Mouse (Mus musculus) hindbrain, embryonic 11.5 days (tissue): Measurements from ENCODE around the gene D5Ertd579e. TPM values are rescaled to one million over a fixed set of nuclear protein-coding genes. Genes with fewer than 3 reads are reported as not detected.

ENCODE experiments used
- ATAC-seq: fragments of 200-750 bp; cut with Nextera tagmentation; 2 replicates; pipeline ENCODE4 v1.8.0; 2017; ENCODE audit warnings: mild to moderate bottlenecking, moderate TSS enrichment, moderate library complexity; ENCODE audit not compliant: low FRiP score
- DNase-seq: peaks from one replicate; pipeline ENCODE4 v3.0.0-alpha.2; 2015; ENCODE audit warnings: low spot score
- H3K27ac ChIP-seq: fragments of 300-500 bp; sonication (generic); 2 replicates; pipeline ENCODE4 v1.5.1; 2014; ENCODE audit warnings: mild to moderate bottlenecking, low read depth, low read length
- H3K27me3 ChIP-seq: fragments of 300-500 bp; sonication (generic); 2 replicates; pipeline ENCODE4 v1.6.1; 2014; ENCODE audit warnings: mild to moderate bottlenecking, low read length, moderate library complexity, mixed read lengths; ENCODE audit not compliant: control insufficient read depth, insufficient read depth
- H3K36me3 ChIP-seq: fragments of 300-500 bp; sonication (generic); 2 replicates; pipeline ENCODE4 v1.6.1; 2014; ENCODE audit warnings: mild to moderate bottlenecking, low read length, moderate library complexity, mixed read lengths; ENCODE audit not compliant: control insufficient read depth, insufficient read depth
- H3K4me1 ChIP-seq: fragments of 300-500 bp; sonication (generic); replicated peaks from 2 replicates; pipeline ENCODE4 v1.6.1; 2014; ENCODE audit warnings: low read length, mixed read lengths; ENCODE audit not compliant: control insufficient read depth, insufficient read depth
- H3K4me2 ChIP-seq: fragments of 300-500 bp; sonication (generic); replicated peaks from 2 replicates; pipeline ENCODE4 v1.6.1; 2014; ENCODE audit warnings: mild to moderate bottlenecking, low read depth, low read length
- H3K4me3 ChIP-seq: fragments of 300-500 bp; sonication (generic); 2 replicates; pipeline ENCODE4 v1.5.1; 2014; ENCODE audit warnings: low read depth, low read length
- H3K9ac ChIP-seq: fragments of 300-500 bp; sonication (generic); 2 replicates; pipeline ENCODE4 v1.6.1; 2014; ENCODE audit warnings: low read depth, low read length
- H3K9me3 ChIP-seq: fragments of 300-500 bp; sonication (generic); 2 replicates; pipeline ENCODE4 v1.6.1; 2016; ENCODE audit warnings: low read length; ENCODE audit not compliant: control insufficient read depth
- WGBS: fragments of 180-500 bp; shearing (Covaris S2); extraction: QIAGEN DNeasy Blood & Tissue Kit; methylation state at CpG from one replicate; pipeline ENCODE4 v1.1.7; 2014; 5-methylcytosine and 5-hydroxymethylcytosine counted together
- polyA plus RNA-seq: library from polyadenylated mRNA; unstranded; fragments of >200 nt; fragmentation: Nextera tagmentation; extraction: Ambion mirVana; gene quantifications from 2 replicates; pipeline ENCODE4 v1.2.1, GENCODE M21; 2014

The D5Ertd579e gene
- polyA plus RNA-seq, 1 experiment from 2014 or later: 34.4 TPM

DNA sequence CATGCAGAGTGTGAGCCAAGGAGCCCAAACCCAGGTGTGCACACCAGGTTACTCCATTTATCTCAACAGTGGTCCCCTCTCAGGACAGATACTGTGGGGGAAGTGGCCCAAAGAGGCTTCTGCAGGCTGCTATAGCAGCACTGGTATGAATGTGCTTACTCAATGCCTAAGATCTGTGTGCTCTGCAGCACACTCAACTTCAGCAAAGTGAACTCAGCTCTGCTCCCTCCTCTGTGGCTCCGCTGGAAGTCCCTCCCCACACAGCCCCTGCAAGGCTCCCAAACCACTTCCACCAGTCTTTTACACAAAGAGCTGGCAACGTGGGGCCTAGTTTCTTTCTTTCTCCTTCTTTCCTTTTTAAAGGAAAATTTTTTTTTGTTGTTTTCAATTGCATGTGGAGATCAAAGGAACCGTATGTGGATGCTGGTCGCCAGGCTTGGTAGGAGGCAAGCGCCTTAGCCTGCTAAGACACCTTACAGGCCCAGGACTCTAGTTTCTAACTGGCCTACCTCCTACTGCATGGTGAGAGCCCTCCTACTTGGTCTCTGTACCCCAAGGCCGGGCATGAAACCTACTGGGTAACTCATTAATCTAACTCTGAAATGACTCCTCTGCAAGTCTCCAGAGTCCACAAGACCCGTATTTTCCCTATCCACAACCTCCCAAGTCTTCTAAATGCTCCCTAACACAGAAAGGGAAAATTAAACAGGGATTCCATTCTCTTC, 138.1 kb downstream of the D5Ertd579e start:
- Histone ChIP-seq H3K27me3 (no peaks in the 10 kb centered on the region), H3K4me2 (no peak overlapping the region), H3K4me3 (no peak overlapping the region), H3K9ac (no peak overlapping the region), H3K9me3 (no peaks in the 10 kb centered on the region), H3K36me3 (no peaks in the 10 kb centered on the region), H3K4me1 (no peaks in the 10 kb centered on the region), H3K27ac (no peak overlapping the region)
- WGBS: 29% methylated on average over 7 of the region's 7 CpGs
- ATAC-seq (no peak), DNase-seq (no peak)

DNA sequence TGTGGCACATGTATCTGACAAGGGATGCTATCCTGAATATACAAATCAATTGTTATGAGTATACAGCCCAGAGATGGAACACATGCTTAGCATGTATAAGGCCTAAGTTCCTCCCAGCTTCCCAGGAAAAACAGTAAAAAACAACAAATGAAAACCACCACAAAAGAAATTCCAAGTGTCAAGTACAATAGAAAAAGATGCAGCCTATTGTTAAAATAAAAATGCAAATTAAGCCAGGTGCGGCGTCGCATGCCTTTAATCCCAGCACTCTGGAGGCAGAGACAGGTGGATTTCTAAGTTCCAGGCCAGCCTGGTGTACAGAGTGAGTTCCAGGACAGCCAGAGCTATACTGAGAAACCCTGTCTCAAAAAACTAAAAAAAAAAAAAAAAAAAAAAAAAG, 138.9 kb downstream of the D5Ertd579e start:
- no peak overlapping the region for H3K27ac ChIP-seq
- no peak for DNase-seq
- H3K4me1 ChIP-seq: no peaks in the 10 kb centered on the region
- no peak overlapping the region for H3K4me2 ChIP-seq
- no peaks in the 10 kb centered on the region for H3K27me3 ChIP-seq
- no peak overlapping the region for H3K9ac ChIP-seq
- no peaks in the 10 kb centered on the region for H3K9me3 ChIP-seq
- 71% methylated on average over 3 of the region's 3 CpGs for WGBS
- H3K36me3 ChIP-seq: no peaks in the 10 kb centered on the region
- no peak for ATAC-seq
- no peak overlapping the region for H3K4me3 ChIP-seq

DNA sequence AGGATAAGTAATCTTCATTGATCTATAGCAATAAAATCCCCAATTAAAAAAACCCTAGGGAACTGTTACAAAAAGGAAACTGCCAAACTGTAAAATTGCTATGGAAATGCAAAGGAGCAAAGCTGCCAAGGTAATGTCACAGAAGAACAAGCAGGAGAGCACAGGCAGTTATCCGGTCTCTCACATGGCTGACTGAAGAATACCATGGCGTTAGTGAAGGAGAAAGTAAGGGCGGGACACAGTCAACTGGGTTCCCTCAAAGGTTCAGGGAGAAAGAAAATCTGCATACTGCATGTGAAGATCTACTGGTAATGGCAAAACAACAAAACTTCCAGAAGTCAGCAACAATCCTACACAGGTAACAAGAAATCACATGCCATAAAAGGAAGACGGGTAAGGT, 139.5 kb downstream of the D5Ertd579e start:
- Histone ChIP-seq H3K9me3 (no peaks in the 10 kb centered on the region), H3K27ac (no peak overlapping the region), H3K4me1 (no peaks in the 10 kb centered on the region), H3K36me3 (no peaks in the 10 kb centered on the region), H3K4me2 (no peak overlapping the region), H3K4me3 (no peak overlapping the region), H3K9ac (no peak overlapping the region), H3K27me3 (no peaks in the 10 kb centered on the region)
- 77% methylated on average over 4 of the region's 4 CpGs for WGBS
- ATAC-seq (no peak), DNase-seq (no peak)

DNA sequence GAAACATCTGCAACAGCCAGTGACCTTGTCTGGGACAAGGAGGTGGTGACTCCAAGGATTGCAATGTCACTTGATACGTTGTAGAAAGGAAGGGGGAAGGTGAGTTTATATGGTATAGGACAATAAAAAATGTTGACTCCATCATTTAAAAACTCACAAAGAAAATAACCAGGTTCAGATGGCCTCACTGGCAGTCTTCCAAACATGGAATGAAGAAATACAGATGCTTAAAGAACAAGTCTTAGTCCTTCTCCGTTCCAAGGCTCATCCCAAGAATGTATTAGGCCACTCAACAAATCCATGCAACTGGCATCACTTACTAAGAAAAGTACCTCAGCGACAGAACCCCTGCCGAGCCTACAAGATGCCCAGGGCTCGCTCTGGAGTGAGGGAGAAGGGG, 141.3 kb downstream of the D5Ertd579e start:
- Histone ChIP-seq H3K4me3 (no peak overlapping the region), H3K4me2 (no peak overlapping the region), H3K36me3 (no peaks in the 10 kb centered on the region), H3K9me3 (no peaks in the 10 kb centered on the region), H3K27me3 (no peaks in the 10 kb centered on the region), H3K4me1 (no peaks in the 10 kb centered on the region), H3K9ac (no peak overlapping the region), H3K27ac (no peak overlapping the region)
- ATAC-seq (no peak), DNase-seq (no peak)
- 76% methylated on average over 5 of the region's 5 CpGs for WGBS

DNA sequence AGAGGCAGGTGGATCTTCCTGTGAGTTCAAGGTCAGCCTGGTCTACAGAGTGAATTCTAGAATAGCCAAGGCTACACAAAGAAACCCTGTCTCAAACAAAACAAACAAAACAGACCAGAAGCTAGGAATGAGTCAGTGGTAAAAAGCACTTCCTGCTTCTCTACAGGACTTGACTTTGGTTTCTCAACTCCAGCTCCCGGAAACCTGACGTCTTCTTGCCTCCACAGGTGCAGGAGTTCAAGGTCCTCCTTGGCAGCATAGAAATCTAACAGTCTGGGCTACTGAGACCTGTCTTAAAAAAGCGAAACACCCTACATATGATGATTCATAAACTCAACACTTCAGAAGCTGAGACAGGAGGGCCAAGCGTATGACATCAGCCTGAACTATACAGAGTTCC, 141.9 kb downstream of the D5Ertd579e start:
- Histone ChIP-seq H3K27ac (no peak overlapping the region), H3K4me3 (no peak overlapping the region), H3K4me2 (no peak overlapping the region), H3K36me3 (no peaks in the 10 kb centered on the region), H3K9ac (no peak overlapping the region), H3K27me3 (no peaks in the 10 kb centered on the region), H3K9me3 (no peaks in the 10 kb centered on the region), H3K4me1 (no peaks in the 10 kb centered on the region)
- no peak for ATAC-seq
- no peak for DNase-seq
- 90% methylated on average over 4 of the region's 4 CpGs for WGBS

DNA sequence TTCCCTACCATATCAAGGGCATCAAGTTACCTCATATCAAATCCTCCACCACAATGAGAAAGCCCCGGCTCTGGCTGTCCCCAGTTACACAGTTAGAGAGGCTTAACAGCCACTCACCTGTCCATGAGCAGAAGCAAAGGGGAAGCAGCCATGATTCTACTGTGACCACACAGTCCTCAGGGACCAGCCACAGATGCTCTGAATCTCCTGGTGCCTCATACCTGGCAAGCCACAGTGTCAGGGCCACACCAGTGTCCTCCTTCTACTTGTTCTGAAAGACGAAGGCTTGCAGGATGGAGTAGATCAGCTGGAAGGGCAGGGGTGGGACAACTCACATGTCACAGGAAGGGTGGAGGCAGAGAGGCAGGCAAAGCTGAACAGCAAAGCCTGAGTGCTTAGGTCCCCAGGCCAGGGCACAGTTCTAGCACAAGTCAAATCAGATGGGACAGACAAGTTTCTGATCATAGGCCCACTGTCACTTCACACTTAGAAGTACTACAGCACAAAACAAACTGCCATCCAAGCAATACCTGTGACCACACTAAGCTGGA, 142.7 kb downstream of the D5Ertd579e start:
- Histone ChIP-seq H3K4me2 (no peak overlapping the region), H3K4me1 (no peaks in the 10 kb centered on the region), H3K9me3 (no peaks in the 10 kb centered on the region), H3K27ac (no peak overlapping the region), H3K36me3 (no peaks in the 10 kb centered on the region), H3K4me3 (no peak overlapping the region), H3K9ac (no peak overlapping the region), H3K27me3 (no peaks in the 10 kb centered on the region)
- 83% methylated on average over 2 of the region's 2 CpGs for WGBS
- ATAC-seq (no peak), DNase-seq (no peak)

DNA sequence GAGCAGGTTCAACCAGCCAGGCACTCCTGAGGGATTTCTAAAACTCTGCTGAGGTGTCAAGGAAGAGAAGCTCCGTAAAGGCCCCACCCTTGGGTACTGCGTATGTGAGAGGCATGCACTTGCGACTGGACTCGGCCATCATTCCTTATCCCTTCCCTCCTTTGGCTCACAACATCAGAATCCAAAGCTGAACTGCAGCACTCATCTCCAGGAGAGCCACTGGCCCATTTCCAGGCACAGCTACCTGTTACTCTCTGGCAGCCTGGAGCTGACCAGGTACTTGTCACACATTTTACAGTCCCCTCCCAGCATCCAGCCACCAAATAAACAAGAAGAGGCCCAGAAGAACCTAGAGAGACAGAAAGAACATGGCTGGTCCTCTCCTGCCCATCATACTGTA, 143.4 kb downstream of the D5Ertd579e start:
- no peak overlapping the region for H3K4me3 ChIP-seq
- H3K27me3 ChIP-seq: no peaks in the 10 kb centered on the region
- WGBS: 92% methylated on average over 4 of the region's 4 CpGs
- no peaks in the 10 kb centered on the region for H3K9me3 ChIP-seq
- no peak overlapping the region for H3K9ac ChIP-seq
- no peaks in the 10 kb centered on the region for H3K36me3 ChIP-seq
- no peak for DNase-seq
- ATAC-seq: no peak
- no peak overlapping the region for H3K27ac ChIP-seq
- H3K4me1 ChIP-seq: no peaks in the 10 kb centered on the region
- no peak overlapping the region for H3K4me2 ChIP-seq

Other genes starting within 250 kb of the D5Ertd579e start
- gene Grpel1, start 231.0 kb downstream of the D5Ertd579e start, polyA plus RNA-seq: 52.5 and 57.6 TPM in 2 replicates
- 4.6 and 4.9 TPM in 2 replicates for gene Tada2b, start 211.7 kb downstream of the D5Ertd579e start, polyA plus RNA-seq
- 3.6 and 4.8 TPM in 2 replicates for gene Ccdc96, start 211.4 kb downstream of the D5Ertd579e start, polyA plus RNA-seq
- 38.3 and 41.4 TPM in 2 replicates for gene Tbc1d14, start 102.7 kb downstream of the D5Ertd579e start, polyA plus RNA-seq
- 21.0 and 24.4 TPM in 2 replicates for gene Bloc1s4, start 52.6 kb upstream of the D5Ertd579e start, polyA plus RNA-seq
- gene Mrfap1, start 100.7 kb upstream of the D5Ertd579e start, polyA plus RNA-seq: 574 and 582 TPM in 2 replicates
- gene Man2b2, start 134.6 kb upstream of the D5Ertd579e start, polyA plus RNA-seq: 10.4 and 12.2 TPM in 2 replicates
- 1.9 and 3.3 TPM in 2 replicates for gene Ppp2r2c, start 172.5 kb upstream of the D5Ertd579e start, polyA plus RNA-seq